Mouse (Mus musculus): ENCODE measurements at regions not wholly inside any gene's neighbourhood (a gene's known extent, or its start where the extent isn't known, plus 50 kb on each side); places are given as distances from the start of the nearest gene placed in this dataset.

GRCm38 (mm10) chr2:48624461-48624860 is 189.4 kb upstream of the Acvr2a start:
- Histone ChIP-seq H3K4me3 (replicated peaks) (no peak overlapping the region), H3K4me1 (no peaks in the 10 kb centered on the region), H3K27me3 (replicated peaks) (no peaks in the 10 kb centered on the region), H3K9me3 (peaks cover 2% of the 10 kb centered on the region; the same call in 1 of the 2 replicates), H3K36me3 (replicated peaks; ENCODE audit: low read length) (no peaks in the 10 kb centered on the region)
- TF ChIP-seq GATA1 (IDR thresholded peaks at IDR 0.05; ENCODE audit: borderline replicate concordance, low read length) (no peak), FLI1 (IDR thresholded peaks at IDR 0.05; ENCODE audit: low read length) (no peak)

GRCm38 (mm10) chr2:48627011-48627410 is 186.9 kb upstream of the Acvr2a start:
- Histone ChIP-seq H3K4me1 (no peaks in the 10 kb centered on the region), H3K36me3 (replicated peaks; ENCODE audit: low read length) (no peaks in the 10 kb centered on the region), H3K9me3 (peaks cover 2% of the 10 kb centered on the region; the same call in 1 of the 2 replicates), H3K4me3 (replicated peaks) (no peak overlapping the region), H3K27me3 (replicated peaks) (no peaks in the 10 kb centered on the region)
- TF ChIP-seq FLI1 (IDR thresholded peaks at IDR 0.05; ENCODE audit: low read length) (no peak), GATA1 (IDR thresholded peaks at IDR 0.05; ENCODE audit: borderline replicate concordance, low read length) (no peak)

GRCm38 (mm10) chr2:48629106-48630050 is 184.5 kb upstream of the Acvr2a start:
- no peak overlapping the region for H3K4me3 ChIP-seq (replicated peaks)
- H3K27me3 ChIP-seq (replicated peaks), result no peaks in the 10 kb centered on the region
- no peaks in the 10 kb centered on the region for H3K36me3 ChIP-seq (replicated peaks; ENCODE audit: low read length)
- peaks cover 11% of the 10 kb centered on the region for H3K9me3 ChIP-seq
- TF ChIP-seq GATA1 (IDR thresholded peaks at IDR 0.05; ENCODE audit: borderline replicate concordance, low read length), result no peak
- TF ChIP-seq FLI1 (IDR thresholded peaks at IDR 0.05; ENCODE audit: low read length), result no peak
- H3K4me1 ChIP-seq, result no peaks in the 10 kb centered on the region

- TF ChIP-seq GATA1 (IDR thresholded peaks at IDR 0.05; ENCODE audit: borderline replicate concordance, low read length) (no peak), FLI1 (IDR thresholded peaks at IDR 0.05; ENCODE audit: low read length) (no peak)
- Histone ChIP-seq H3K4me3 (replicated peaks) (no peak overlapping the region), H3K4me1 (no peaks in the 10 kb centered on the region), H3K9me3 (peaks cover 13% of the 10 kb centered on the region), H3K27me3 (replicated peaks) (no peaks in the 10 kb centered on the region), H3K36me3 (replicated peaks; ENCODE audit: low read length) (no peaks in the 10 kb centered on the region)
Measured at GRCm38 (mm10) chr2:48634456-48635174, 179.3 kb upstream of the Acvr2a start.

- Histone ChIP-seq H3K36me3 (replicated peaks; ENCODE audit: low read length) (no peaks in the 10 kb centered on the region), H3K9me3 (peaks cover 13% of the 10 kb centered on the region), H3K4me3 (replicated peaks) (no peak overlapping the region), H3K27me3 (replicated peaks) (no peaks in the 10 kb centered on the region), H3K4me1 (no peaks in the 10 kb centered on the region)
- no peak for TF ChIP-seq GATA1 (IDR thresholded peaks at IDR 0.05; ENCODE audit: borderline replicate concordance, low read length)
- TF ChIP-seq FLI1 (IDR thresholded peaks at IDR 0.05; ENCODE audit: low read length), result no peak
Measured at GRCm38 (mm10) chr2:48636108-48636507, 177.8 kb upstream of the Acvr2a start.

GRCm38 (mm10) chr2:48644114-48644513 is 169.8 kb upstream of the Acvr2a start:
- Histone ChIP-seq H3K9me3 (0 out of 2 replicates have a peak, but pooled peaks cover 4% of the 10 kb centered on the region), H3K36me3 (replicated peaks; ENCODE audit: low read length) (no peaks in the 10 kb centered on the region), H3K4me1 (no peaks in the 10 kb centered on the region), H3K4me3 (replicated peaks) (no peak overlapping the region), H3K27me3 (replicated peaks) (no peaks in the 10 kb centered on the region)
- no peak for TF ChIP-seq GATA1 (IDR thresholded peaks at IDR 0.05; ENCODE audit: borderline replicate concordance, low read length)
- TF ChIP-seq FLI1 (IDR thresholded peaks at IDR 0.05; ENCODE audit: low read length), result no peak

GRCm38 (mm10) chr2:48650281-48650680 is 163.6 kb upstream of the Acvr2a start:
- TF ChIP-seq GATA1 (IDR thresholded peaks at IDR 0.05; ENCODE audit: borderline replicate concordance, low read length) (no peak), FLI1 (IDR thresholded peaks at IDR 0.05; ENCODE audit: low read length) (no peak)
- no peaks in the 10 kb centered on the region for H3K4me1 ChIP-seq
- H3K4me3 ChIP-seq (replicated peaks), result no peak overlapping the region
- no peaks in the 10 kb centered on the region for H3K27me3 ChIP-seq (replicated peaks)
- H3K9me3 ChIP-seq, result no peaks in the 10 kb centered on the region
- H3K36me3 ChIP-seq (replicated peaks; ENCODE audit: low read length), result no peaks in the 10 kb centered on the region

- TF ChIP-seq FLI1 (IDR thresholded peaks at IDR 0.05; ENCODE audit: low read length) (no peak), GATA1 (IDR thresholded peaks at IDR 0.05; ENCODE audit: borderline replicate concordance, low read length) (no peak)
- H3K27me3 ChIP-seq (replicated peaks), result no peaks in the 10 kb centered on the region
- 0 out of 2 replicates have a peak, but pooled peaks cover 4% of the 10 kb centered on the region for H3K9me3 ChIP-seq
- no peaks in the 10 kb centered on the region for H3K36me3 ChIP-seq (replicated peaks; ENCODE audit: low read length)
- no peaks in the 10 kb centered on the region for H3K4me1 ChIP-seq
- H3K4me3 ChIP-seq (replicated peaks), result no peak overlapping the region
Measured at GRCm38 (mm10) chr2:48661222-48661621, 152.7 kb upstream of the Acvr2a start.

GRCm38 (mm10) chr2:48665103-48665502 is 148.8 kb upstream of the Acvr2a start:
- Histone ChIP-seq H3K27me3 (replicated peaks) (no peaks in the 10 kb centered on the region), H3K4me3 (replicated peaks) (no peak overlapping the region), H3K9me3 (0 out of 2 replicates have a peak, but pooled peaks cover 4% of the 10 kb centered on the region), H3K36me3 (replicated peaks; ENCODE audit: low read length) (no peaks in the 10 kb centered on the region), H3K4me1 (no peaks in the 10 kb centered on the region)
- TF ChIP-seq FLI1 (IDR thresholded peaks at IDR 0.05; ENCODE audit: low read length) (no peak), GATA1 (IDR thresholded peaks at IDR 0.05; ENCODE audit: borderline replicate concordance, low read length) (no peak)

- Histone ChIP-seq H3K36me3 (replicated peaks; ENCODE audit: low read length) (no peaks in the 10 kb centered on the region), H3K4me1 (no peaks in the 10 kb centered on the region), H3K4me3 (replicated peaks) (no peak overlapping the region), H3K27me3 (replicated peaks) (no peaks in the 10 kb centered on the region), H3K9me3 (0 out of 2 replicates have a peak, but pooled peaks cover 2% of the 10 kb centered on the region)
- TF ChIP-seq GATA1 (IDR thresholded peaks at IDR 0.05; ENCODE audit: borderline replicate concordance, low read length) (no peak), FLI1 (IDR thresholded peaks at IDR 0.05; ENCODE audit: low read length) (no peak)
Measured at GRCm38 (mm10) chr2:48689098-48689497, 124.8 kb upstream of the Acvr2a start.
